In genomic region chr11:116218263-116218662, GRCm38 (mm10) we compare ENCODE assay signal across 8 mouse cellular contexts. TPM values are rescaled to one million over a fixed set of nuclear protein-coding genes. Genes with fewer than 3 reads are reported as not detected.
DNase-seq lines count a peak whose midpoint lies in the region; ATAC-seq lines count a peak whose summit lies in the region.

No protein-coding gene starts in this region.

- no peak overlapping the region for H3K4me3 ChIP-seq in midbrain, embryonic 12.5 days
- H3K4me3 ChIP-seq in midbrain, embryonic 16.5 days (ENCODE audit: low read depth, low read length) = no peak overlapping the region
- H3K4me3 ChIP-seq in heart, embryonic 15.5 days = no peak overlapping the region
- H3K4me3 ChIP-seq in limb, embryonic 10.5 days = no peak overlapping the region
- no peak overlapping the region for H3K4me3 ChIP-seq in stomach, embryonic 15.5 days (replicated peaks)

- H3K27me3 ChIP-seq in midbrain, embryonic 12.5 days = peaks cover 32% of the 10 kb centered on the region
- peaks cover 26% of the 10 kb centered on the region for H3K27me3 ChIP-seq in midbrain, embryonic 16.5 days (ENCODE audit: control insufficient read depth, insufficient read depth, low read depth, low read length)
- peaks cover 29% of the 10 kb centered on the region for H3K27me3 ChIP-seq in heart, embryonic 15.5 days
- H3K27me3 ChIP-seq in limb, embryonic 10.5 days (ENCODE audit: low read depth, poor library complexity, severe bottlenecking) = peaks cover 32% of the 10 kb centered on the region
- H3K27me3 ChIP-seq in stomach, embryonic 15.5 days (replicated peaks) = peaks cover 14% of the 10 kb centered on the region

- DNase-seq in limb, embryonic 10.5 days (ENCODE audit: low spot score) = no peak
- DNase-seq in thymus, postnatal 14 days = no peak
- no peak for DNase-seq in cerebellum, postnatal 36 days
- DNase-seq in spleen, adult 18-20 months = no peak

- no peaks in the 10 kb centered on the region for H3K36me3 ChIP-seq in midbrain, embryonic 12.5 days
- no peaks in the 10 kb centered on the region for H3K36me3 ChIP-seq in midbrain, embryonic 16.5 days (ENCODE audit: control insufficient read depth, insufficient read depth, low read length)
- no peaks in the 10 kb centered on the region for H3K36me3 ChIP-seq in heart, embryonic 15.5 days
- peaks cover 13% of the 10 kb centered on the region; the same call in 1 of the 2 replicates for H3K36me3 ChIP-seq in limb, embryonic 10.5 days
- H3K36me3 ChIP-seq in stomach, embryonic 15.5 days = 0 out of 2 replicates have a peak, but pooled peaks cover 8% of the 10 kb centered on the region

- peaks cover 6% of the 10 kb centered on the region; the same call in 1 of the 2 replicates for H3K9me3 ChIP-seq in midbrain, embryonic 12.5 days
- peaks cover 5% of the 10 kb centered on the region; the same call in 1 of the 2 replicates for H3K9me3 ChIP-seq in midbrain, embryonic 16.5 days (replicated peaks; ENCODE audit: control insufficient read depth, low read length, poor library complexity, severe bottlenecking)
- H3K9me3 ChIP-seq in heart, embryonic 15.5 days (replicated peaks) = no peaks in the 10 kb centered on the region
- H3K9me3 ChIP-seq in limb, embryonic 10.5 days (replicated peaks) = no peaks in the 10 kb centered on the region
- H3K9me3 ChIP-seq in stomach, embryonic 15.5 days = no peaks in the 10 kb centered on the region

- no peak overlapping the region for H3K9ac ChIP-seq in midbrain, embryonic 12.5 days (replicated peaks)
- no peak overlapping the region for H3K9ac ChIP-seq in midbrain, embryonic 16.5 days (ENCODE audit: low read depth, low read length)
- no peak overlapping the region for H3K9ac ChIP-seq in heart, embryonic 15.5 days
- no peak overlapping the region for H3K9ac ChIP-seq in stomach, embryonic 15.5 days

- no peak overlapping the region for H3K4me2 ChIP-seq in midbrain, embryonic 12.5 days (replicated peaks)
- H3K4me2 ChIP-seq in midbrain, embryonic 16.5 days (ENCODE audit: low read length) = no peak overlapping the region
- H3K4me2 ChIP-seq in heart, embryonic 15.5 days = 0 out of 2 replicates have a peak overlapping the region, but pooled peaks have one; percentile 3
- H3K4me2 ChIP-seq in stomach, embryonic 15.5 days = no peak overlapping the region

- no peak for ATAC-seq in midbrain, embryonic 12.5 days (ENCODE audit: low FRiP score, low read depth)
- ATAC-seq in midbrain, embryonic 16.5 days = no peak
- ATAC-seq in heart, embryonic 15.5 days (replicated peaks; ENCODE audit: insufficient number of reproducible peaks, insufficient read depth, low FRiP score, low read depth) = 0 out of 2 replicates have a peak, but pooled peaks have one; percentile 0
- ATAC-seq in stomach, embryonic 15.5 days (ENCODE audit: insufficient read depth, low FRiP score, low read depth) = peak; percentile 20; the same call in 1 of the 2 replicates

- WGBS in midbrain, embryonic 12.5 days = 84% methylated on average over 2 of the region's 2 CpGs
- 76% methylated on average over 2 of the region's 2 CpGs for WGBS in midbrain, embryonic 16.5 days
- WGBS in heart, embryonic 15.5 days = 65% methylated on average over 2 of the region's 2 CpGs
- 90% methylated on average over 2 of the region's 2 CpGs for WGBS in limb, embryonic 10.5 days
- WGBS in stomach, embryonic 15.5 days = 69% methylated on average over 2 of the region's 2 CpGs

- H3K4me1 ChIP-seq in midbrain, embryonic 12.5 days = peaks cover 27% of the 10 kb centered on the region
- peaks cover 7% of the 10 kb centered on the region; the same call in 1 of the 2 replicates for H3K4me1 ChIP-seq in midbrain, embryonic 16.5 days (ENCODE audit: control insufficient read depth, insufficient read depth, low read length)
- H3K4me1 ChIP-seq in heart, embryonic 15.5 days (replicated peaks) = peaks cover 40% of the 10 kb centered on the region
- peaks cover 39% of the 10 kb centered on the region for H3K4me1 ChIP-seq in limb, embryonic 10.5 days
- H3K4me1 ChIP-seq in stomach, embryonic 15.5 days = peaks cover 25% of the 10 kb centered on the region

- H3K27ac ChIP-seq in midbrain, embryonic 12.5 days (replicated peaks) = 0 out of 2 replicates have a peak overlapping the region, but pooled peaks have one; percentile 0
- no peak overlapping the region; the same call in 1 of the 2 replicates for H3K27ac ChIP-seq in midbrain, embryonic 16.5 days (ENCODE audit: low read length)
- H3K27ac ChIP-seq in heart, embryonic 15.5 days = peak overlapping the region; percentile 89
- H3K27ac ChIP-seq in limb, embryonic 10.5 days = peak overlapping the region; percentile 67
- H3K27ac ChIP-seq in stomach, embryonic 15.5 days = peak overlapping the region; percentile 82

RNA-seq across cellular contexts. Expression of gene Acox1, which starts 19.4 kb away (rescaled TPM):
- 37.9 and 42.6 TPM in 2 replicates for polyA plus RNA-seq in midbrain, embryonic 12.5 days (2016; fragmentation: Nextera tagmentation; extraction: Ambion mirVana)
- 64.0 and 71.5 TPM in 2 replicates for polyA plus RNA-seq in midbrain, embryonic 16.5 days (2015; fragmentation: Nextera tagmentation; extraction: Ambion mirVana)
- 31.4 and 35.4 TPM in 2 replicates for polyA plus RNA-seq in heart, embryonic 15.5 days (2015; fragmentation: Nextera tagmentation; extraction: Ambion mirVana)
- polyA plus RNA-seq in limb, embryonic 10.5 days (2016; fragmentation: Nextera tagmentation; extraction: Ambion mirVana) = 13.0 and 16.7 TPM in 2 replicates
- polyA plus RNA-seq in stomach, embryonic 15.5 days (2015; fragmentation: Nextera tagmentation; extraction: Ambion mirVana) = 33.6 and 38.1 TPM in 2 replicates

RNA-seq across cellular contexts. Expression of gene Ten1, which starts 19.6 kb away (rescaled TPM):
- 50.4 and 60.0 TPM in 2 replicates for polyA plus RNA-seq in midbrain, embryonic 12.5 days (2016; fragmentation: Nextera tagmentation; extraction: Ambion mirVana)
- polyA plus RNA-seq in midbrain, embryonic 16.5 days (2015; fragmentation: Nextera tagmentation; extraction: Ambion mirVana) = 82.0 and 82.5 TPM in 2 replicates
- 73.2 and 75.7 TPM in 2 replicates for polyA plus RNA-seq in heart, embryonic 15.5 days (2015; fragmentation: Nextera tagmentation; extraction: Ambion mirVana)
- polyA plus RNA-seq in limb, embryonic 10.5 days (2016; fragmentation: Nextera tagmentation; extraction: Ambion mirVana) = 61.5 and 65.4 TPM in 2 replicates
- polyA plus RNA-seq in stomach, embryonic 15.5 days (2015; fragmentation: Nextera tagmentation; extraction: Ambion mirVana) = 74.8 and 78.3 TPM in 2 replicates

RNA-seq across cellular contexts. Expression of gene Evpl, which starts 19.6 kb away (rescaled TPM):
- polyA plus RNA-seq in midbrain, embryonic 12.5 days (2016; fragmentation: Nextera tagmentation; extraction: Ambion mirVana) = 0.75 and 1.1 TPM in 2 replicates
- polyA plus RNA-seq in midbrain, embryonic 16.5 days (2015; fragmentation: Nextera tagmentation; extraction: Ambion mirVana) = 0.88 and 1.3 TPM in 2 replicates
- polyA plus RNA-seq in heart, embryonic 15.5 days (2015; fragmentation: Nextera tagmentation; extraction: Ambion mirVana) = 0.71 and 1.6 TPM in 2 replicates
- 1.4 and 1.7 TPM in 2 replicates for polyA plus RNA-seq in limb, embryonic 10.5 days (2016; fragmentation: Nextera tagmentation; extraction: Ambion mirVana)
- polyA plus RNA-seq in stomach, embryonic 15.5 days (2015; fragmentation: Nextera tagmentation; extraction: Ambion mirVana) = 9.8 and 17.0 TPM in 2 replicates

RNA-seq across cellular contexts. Expression of gene Fbf1, which starts 50.3 kb away (rescaled TPM):
- 80.2 and 85.9 TPM in 2 replicates for polyA plus RNA-seq in midbrain, embryonic 12.5 days (2016; fragmentation: Nextera tagmentation; extraction: Ambion mirVana)
- 69.4 and 77.1 TPM in 2 replicates for polyA plus RNA-seq in midbrain, embryonic 16.5 days (2015; fragmentation: Nextera tagmentation; extraction: Ambion mirVana)
- polyA plus RNA-seq in heart, embryonic 15.5 days (2015; fragmentation: Nextera tagmentation; extraction: Ambion mirVana) = 19.8 and 26.0 TPM in 2 replicates
- polyA plus RNA-seq in limb, embryonic 10.5 days (2016; fragmentation: Nextera tagmentation; extraction: Ambion mirVana) = 51.7 and 56.8 TPM in 2 replicates
- 26.8 and 31.8 TPM in 2 replicates for polyA plus RNA-seq in stomach, embryonic 15.5 days (2015; fragmentation: Nextera tagmentation; extraction: Ambion mirVana)

RNA-seq across cellular contexts. Expression of gene Srp68, which starts 55.8 kb away (rescaled TPM):
- 84.2 and 85.6 TPM in 2 replicates for polyA plus RNA-seq in midbrain, embryonic 12.5 days (2016; fragmentation: Nextera tagmentation; extraction: Ambion mirVana)
- polyA plus RNA-seq in midbrain, embryonic 16.5 days (2015; fragmentation: Nextera tagmentation; extraction: Ambion mirVana) = 58.2 and 59.2 TPM in 2 replicates
- polyA plus RNA-seq in heart, embryonic 15.5 days (2015; fragmentation: Nextera tagmentation; extraction: Ambion mirVana) = 57.2 and 74.0 TPM in 2 replicates
- polyA plus RNA-seq in limb, embryonic 10.5 days (2016; fragmentation: Nextera tagmentation; extraction: Ambion mirVana) = 121 and 123 TPM in 2 replicates
- 89.5 and 101 TPM in 2 replicates for polyA plus RNA-seq in stomach, embryonic 15.5 days (2015; fragmentation: Nextera tagmentation; extraction: Ambion mirVana)

Comparison
In these comparisons a context has a peak if more than half of its experiments do, and no peak if none do; other contexts are left out.
1. ATAC-seq: peak in heart, embryonic 15.5 days (single experiment) and stomach, embryonic 15.5 days (single experiment); none in midbrain, embryonic 12.5 days (single experiment) and midbrain, embryonic 16.5 days (single experiment).